Mouse (Mus musculus) MEL-GATA-1-ER (cell line): Measurements from ENCODE around the gene Gm11541.

ENCODE experiments used
- DNase-seq: peaks from one replicate; pipeline ENCODE4 v3.0.0-alpha.2; 2012; ENCODE audit warnings: low read depth; ENCODE audit errors: extremely low read depth

The Gm11541 gene

GRCm38 (mm10) chr11:94704472-94704871 lies at the start of gene Gm11541:
TSS of gene Gm11541 (minus strand) at chr11:94704499.
- no peak for DNase-seq

- no peak for DNase-seq
These were observed 48.8 kb upstream of the Gm11541 start for GRCm38 (mm10) chr11:94752946-94753713.

- DNase-seq, result no peak
These were observed 37.5 kb upstream of the Gm11541 start, which contains the start of gene Cdc34b for GRCm38 (mm10) chr11:94741732-94742272. TSS of gene Cdc34b (plus strand) at chr11:94741782.

GRCm38 (mm10) chr11:94735746-94736145 lies 31.4 kb upstream of the Gm11541 start:
- no peak for DNase-seq

GRCm38 (mm10) chr11:94732773-94733172 lies 28.5 kb upstream of the Gm11541 start:
- DNase-seq, result peak; percentile 26

- DNase-seq, result no peak
These were observed 26.9 kb upstream of the Gm11541 start for GRCm38 (mm10) chr11:94731229-94731628.

- peak; percentile 28 for DNase-seq
These were observed 26.0 kb upstream of the Gm11541 start for GRCm38 (mm10) chr11:94730261-94730660.

- no peak for DNase-seq
These were observed 25.3 kb upstream of the Gm11541 start for GRCm38 (mm10) chr11:94729565-94729964.

GRCm38 (mm10) chr11:94728545-94728944 lies 24.2 kb upstream of the Gm11541 start:
- no peak for DNase-seq

GRCm38 (mm10) chr11:94727306-94727705 lies 23.0 kb upstream of the Gm11541 start:
- no peak for DNase-seq

- no peak for DNase-seq
These were observed 14.9 kb upstream of the Gm11541 start for GRCm38 (mm10) chr11:94719216-94719615.

GRCm38 (mm10) chr11:94718113-94718909 lies 14.0 kb upstream of the Gm11541 start:
- DNase-seq, result no peak

GRCm38 (mm10) chr11:94717239-94717638 lies 12.9 kb upstream of the Gm11541 start:
- no peak for DNase-seq

GRCm38 (mm10) chr11:94716754-94717153 lies 12.5 kb upstream of the Gm11541 start:
- no peak for DNase-seq

GRCm38 (mm10) chr11:94715622-94716021 lies 11.3 kb upstream of the Gm11541 start:
- no peak for DNase-seq

GRCm38 (mm10) chr11:94713246-94713860 lies 9.1 kb upstream of the Gm11541 start:
- DNase-seq, result no peak

- no peak for DNase-seq
These were observed 279 bp downstream of the Gm11541 start for GRCm38 (mm10) chr11:94704020-94704419.

GRCm38 (mm10) chr11:94702216-94702610 lies 2.1 kb downstream of the Gm11541 start:
- DNase-seq, result no peak

GRCm38 (mm10) chr11:94701401-94702215 lies 2.7 kb downstream of the Gm11541 start:
- DNase-seq, result no peak

GRCm38 (mm10) chr11:94699399-94699798 lies 4.9 kb downstream of the Gm11541 start:
- no peak for DNase-seq
